Mouse (Mus musculus): ENCODE results near the gene Slc22a17. TPM values are rescaled to one million over a fixed set of nuclear protein-coding genes. Genes with fewer than 3 reads are reported as not detected.

The Slc22a17 gene
- polyA plus RNA-seq, 1 experiment from 2014 or later = 167 TPM

- peak; percentile 100 for ATAC-seq (replicated peaks)
Observed at GRCm38 (mm10) chr14:54863501-54864312, 49.2 kb downstream of the Slc22a17 start.

GRCm38 (mm10) chr14:54860511-54860910 lies 52.4 kb downstream of the Slc22a17 start:
- Histone ChIP-seq H3K9ac (replicated peaks) (no peak overlapping the region), H3K4me2 (replicated peaks) (no peak overlapping the region), H3K36me3 (peaks cover 16% of the 10 kb centered on the region; the same call in 1 of the 2 replicates), H3K4me1 (peaks cover 12% of the 10 kb centered on the region), H3K4me3 (no peak overlapping the region), H3K27ac (replicated peaks) (no peak overlapping the region), H3K9me3 (no peaks in the 10 kb centered on the region), H3K27me3 (no peaks in the 10 kb centered on the region)
- no peak for ATAC-seq (replicated peaks)
- WGBS = 51% methylated on average over 2 of the region's 2 CpGs

More at GRCm38 (mm10) chr14:54863501-54864312, 49.2 kb downstream of the Slc22a17 start:
- no peaks in the 10 kb centered on the region for H3K27me3 ChIP-seq
- H3K9me3 ChIP-seq = no peaks in the 10 kb centered on the region
- no peaks in the 10 kb centered on the region for H3K36me3 ChIP-seq
- H3K9ac ChIP-seq (replicated peaks) = peak overlapping the region; percentile 98
- WGBS = under 1% methylated on average over 55 of the region's 56 CpGs
- peak overlapping the region; percentile 77 for H3K4me2 ChIP-seq (replicated peaks)
- peaks cover 12% of the 10 kb centered on the region for H3K4me1 ChIP-seq
- peak overlapping the region; percentile 99 for H3K4me3 ChIP-seq
- peak overlapping the region; percentile 73 for H3K27ac ChIP-seq (replicated peaks)

GRCm38 (mm10) chr14:54857891-54858290 lies 55.0 kb downstream of the Slc22a17 start:
- Histone ChIP-seq H3K4me1 (0 out of 2 replicates have a peak, but pooled peaks cover under 1% of the 10 kb centered on the region), H3K4me3 (no peak overlapping the region), H3K9ac (replicated peaks) (no peak overlapping the region), H3K4me2 (replicated peaks) (no peak overlapping the region), H3K9me3 (no peaks in the 10 kb centered on the region), H3K27me3 (no peaks in the 10 kb centered on the region), H3K27ac (replicated peaks) (no peak overlapping the region), H3K36me3 (peaks cover 18% of the 10 kb centered on the region; the same call in 1 of the 2 replicates)
- WGBS = 92% methylated on average over 9 of the region's 9 CpGs
- ATAC-seq (replicated peaks) = no peak

GRCm38 (mm10) chr14:54856703-54857102 lies 56.2 kb downstream of the Slc22a17 start:
- no peaks in the 10 kb centered on the region for H3K4me1 ChIP-seq
- no peaks in the 10 kb centered on the region for H3K9me3 ChIP-seq
- H3K27ac ChIP-seq (replicated peaks) = no peak overlapping the region
- 92% methylated on average over 7 of the region's 7 CpGs for WGBS
- no peak overlapping the region for H3K9ac ChIP-seq (replicated peaks)
- no peak for ATAC-seq (replicated peaks)
- H3K4me3 ChIP-seq = no peak overlapping the region
- H3K4me2 ChIP-seq (replicated peaks) = no peak overlapping the region
- no peaks in the 10 kb centered on the region for H3K27me3 ChIP-seq
- peaks cover 18% of the 10 kb centered on the region; the same call in 1 of the 2 replicates for H3K36me3 ChIP-seq

MicroRNA genes within 50 kb of the gene (microRNA counts, 519-probe panel; counts per million panel counts)
- 2,314 counts per million, percentile 44 among the panel's probes with 10 or more counts for microRNA mmu-miR-208a

Small RNAs within 50 kb of the gene (microRNA-seq; reads per million reads assigned to microRNA genes)
- gene Mir208a = 7.9 reads per million, percentile 24 among the genes with 10 or more reads in this experiment

Other genes starting within 250 kb of the Slc22a17 start
- gene 1700123O20Rik, start 226.9 kb downstream of the Slc22a17 start, polyA plus RNA-seq (2015; fragmentation: Nextera tagmentation; extraction: Ambion mirVana) = 71.2 and 71.6 TPM in 2 replicates
- gene Acin1, start 226.2 kb downstream of the Slc22a17 start, polyA plus RNA-seq (2015; fragmentation: Nextera tagmentation; extraction: Ambion mirVana) = 171 and 181 TPM in 2 replicates
- 0.23 and 0.25 TPM in 2 replicates for gene Gm29776, start 214.3 kb downstream of the Slc22a17 start, polyA plus RNA-seq (2015; fragmentation: Nextera tagmentation; extraction: Ambion mirVana)
- gene Cebpe, start 201.0 kb downstream of the Slc22a17 start, polyA plus RNA-seq (2015; fragmentation: Nextera tagmentation; extraction: Ambion mirVana) = not detected in 2 replicates
- 6.4 and 8.2 TPM in 2 replicates for gene Slc7a8, start 131.2 kb downstream of the Slc22a17 start, polyA plus RNA-seq (2015; fragmentation: Nextera tagmentation; extraction: Ambion mirVana)
- gene Rnf212b, start 99.0 kb downstream of the Slc22a17 start, polyA plus RNA-seq (2015; fragmentation: Nextera tagmentation; extraction: Ambion mirVana) = not detected in 2 replicates
- 11.1 and 13.5 TPM in 2 replicates for gene Homez, start 42.2 kb downstream of the Slc22a17 start, polyA plus RNA-seq (2015; fragmentation: Nextera tagmentation; extraction: Ambion mirVana)
- 1.7 and 2.3 TPM in 2 replicates for gene Ppp1r3e, start 35.6 kb downstream of the Slc22a17 start, polyA plus RNA-seq (2015; fragmentation: Nextera tagmentation; extraction: Ambion mirVana)
- gene Bcl2l2, start 29.8 kb downstream of the Slc22a17 start, polyA plus RNA-seq (2015; fragmentation: Nextera tagmentation; extraction: Ambion mirVana) = 3.5 and 3.6 TPM in 2 replicates
- 0.14 and 0.15 TPM in 2 replicates for gene Gm20521, start 29.7 kb downstream of the Slc22a17 start, polyA plus RNA-seq (2015; fragmentation: Nextera tagmentation; extraction: Ambion mirVana)
- gene Pabpn1, start 20.6 kb downstream of the Slc22a17 start, polyA plus RNA-seq (2015; fragmentation: Nextera tagmentation; extraction: Ambion mirVana) = 163 and 164 TPM in 2 replicates
- gene Efs, start 13.0 kb upstream of the Slc22a17 start, polyA plus RNA-seq (2015; fragmentation: Nextera tagmentation; extraction: Ambion mirVana) = 27.6 and 30.4 TPM in 2 replicates
- 0.27 and 0.29 TPM in 2 replicates for gene Il25, start 19.6 kb upstream of the Slc22a17 start, polyA plus RNA-seq (2015; fragmentation: Nextera tagmentation; extraction: Ambion mirVana)
- 3.8 and 5.5 TPM in 2 replicates for gene Cmtm5, start 23.1 kb upstream of the Slc22a17 start, polyA plus RNA-seq (2015; fragmentation: Nextera tagmentation; extraction: Ambion mirVana)
- 1.0 and 1.3 TPM in 2 replicates for gene Myh6, start 53.8 kb upstream of the Slc22a17 start, polyA plus RNA-seq (2015; fragmentation: Nextera tagmentation; extraction: Ambion mirVana)
- gene Gm17428, start 63.8 kb upstream of the Slc22a17 start, polyA plus RNA-seq (2015; fragmentation: Nextera tagmentation; extraction: Ambion mirVana) = not detected in 2 replicates
- gene Myh7, start 81.5 kb upstream of the Slc22a17 start, polyA plus RNA-seq (2015; fragmentation: Nextera tagmentation; extraction: Ambion mirVana) = 6.5 and 6.7 TPM in 2 replicates
- 67.1 and 70.8 TPM in 2 replicates for gene Ngdn, start 102.3 kb upstream of the Slc22a17 start, polyA plus RNA-seq (2015; fragmentation: Nextera tagmentation; extraction: Ambion mirVana)
- 27.4 and 30.6 TPM in 2 replicates for gene Zfhx2, start 179.2 kb upstream of the Slc22a17 start, polyA plus RNA-seq (2015; fragmentation: Nextera tagmentation; extraction: Ambion mirVana)
- gene Thtpa, start 181.7 kb upstream of the Slc22a17 start, polyA plus RNA-seq (2015; fragmentation: Nextera tagmentation; extraction: Ambion mirVana) = 52.2 and 52.3 TPM in 2 replicates
- gene Ap1g2, start 193.5 kb upstream of the Slc22a17 start, polyA plus RNA-seq (2015; fragmentation: Nextera tagmentation; extraction: Ambion mirVana) = 11.4 and 13.0 TPM in 2 replicates
- gene Jph4, start 203.8 kb upstream of the Slc22a17 start, polyA plus RNA-seq (2015; fragmentation: Nextera tagmentation; extraction: Ambion mirVana) = 37.4 and 38.3 TPM in 2 replicates